Mouse (Mus musculus) midbrain, postnatal 0 days (tissue): ENCODE measurements around the gene Hgd. TPM values are rescaled to one million over a fixed set of nuclear protein-coding genes. Genes with fewer than 3 reads are reported as not detected.
A peak's percentile ranks its signal among the peaks of the same experiment; 100 is the strongest.

Experiments used
- ATAC-seq: fragments of 200-750 bp; cut with Nextera tagmentation; 2 replicates; pipeline ENCODE4 v1.8.0; 2017; ENCODE audit warnings: moderate number of reproducible peaks, mild to moderate bottlenecking, moderate TSS enrichment, moderate library complexity; ENCODE audit not compliant: low FRiP score
- DNase-seq: peaks from one replicate; pipeline ENCODE4 v3.0.0-alpha.2; 2015; ENCODE audit warnings: low spot score
- H3K27ac ChIP-seq: fragments of 300-500 bp; sonication (generic); 2 replicates; pipeline ENCODE4 v1.5.1; 2014; ENCODE audit warnings: low read depth, mild to moderate bottlenecking, low read length, mixed read lengths
- H3K27me3 ChIP-seq: fragments of 300-500 bp; sonication (generic); 2 replicates; pipeline ENCODE4 v1.6.1; 2014; ENCODE audit warnings: low read length, control low read depth, mixed read lengths; ENCODE audit not compliant: insufficient read depth
- H3K36me3 ChIP-seq: fragments of 300-500 bp; sonication (generic); 2 replicates; pipeline ENCODE4 v1.6.1; 2014; ENCODE audit warnings: low read length, control low read depth, mixed read lengths; ENCODE audit not compliant: insufficient read depth
- H3K4me1 ChIP-seq: fragments of 300-500 bp; sonication (generic); 2 replicates; pipeline ENCODE4 v1.6.1; 2014; ENCODE audit warnings: mild to moderate bottlenecking, control low read depth, antibody characterized with exemption, low read length, mixed read lengths; ENCODE audit not compliant: insufficient read depth
- H3K4me2 ChIP-seq: fragments of 300-500 bp; sonication (generic); 2 replicates; pipeline ENCODE4 v1.6.1; 2014; ENCODE audit warnings: low read depth, mild to moderate bottlenecking, low read length, mixed read lengths; ENCODE audit not compliant: poor library complexity, severe bottlenecking
- H3K4me3 ChIP-seq: fragments of 300-500 bp; sonication (generic); 2 replicates; pipeline ENCODE4 v1.5.1; 2014; ENCODE audit warnings: low read depth, mild to moderate bottlenecking, low read length, moderate library complexity
- H3K9ac ChIP-seq: fragments of 300-500 bp; sonication (generic); replicated peaks from 2 replicates; pipeline ENCODE4 v1.6.1; 2014; ENCODE audit warnings: mild to moderate bottlenecking, low read length, moderate library complexity, mixed read lengths; ENCODE audit not compliant: poor library complexity, severe bottlenecking
- H3K9me3 ChIP-seq: fragments of 300-500 bp; sonication (generic); 2 replicates; pipeline ENCODE4 v1.6.1; 2016; ENCODE audit warnings: low read length, control low read depth
- CTCF ChIP-seq: IDR thresholded peaks from 2 replicates; pipeline ENCODE4 v1.5.1; 2016; ENCODE audit warnings: antibody characterized with exemption, mild to moderate bottlenecking
- WGBS: fragments of 180-500 bp; shearing (Covaris S2); extraction: QIAGEN DNeasy Blood & Tissue Kit; methylation state at CpG from one replicate; pipeline ENCODE4 v1.1.7; 2014; 5-methylcytosine and 5-hydroxymethylcytosine counted together
- polyA plus RNA-seq: library from polyadenylated mRNA; unstranded; fragments of >200 nt; fragmentation: Nextera tagmentation; extraction: Ambion mirVana; gene quantifications from 2 replicates; pipeline ENCODE4 v1.2.1, GENCODE M21; 2015
- total RNA-seq: library from RNA; depleted of rRNA; stranded (reverse); fragments of >200 nt; gene quantifications from 2 replicates; pipeline ENCODE4 v1.2.3, GENCODE M21; 2014; rRNA removed

The Hgd gene
- 0.27 TPM in 1 of 2 replicates, not detected in the other for total RNA-seq
- polyA plus RNA-seq, result 0.32 and 0.43 TPM in 2 replicates

- ATAC-seq (no peak), DNase-seq (no peak)
- H3K36me3 ChIP-seq, result no peaks in the 10 kb centered on the region
- no peak within 1 kb of the TSS for H3K9ac ChIP-seq
- no peak within 1 kb of the TSS for H3K4me3 ChIP-seq
- H3K9me3 ChIP-seq, result no peaks in the 10 kb centered on the region
- H3K4me1 ChIP-seq, result peaks cover 4% of the 10 kb centered on the region; the same call in 1 of the 2 replicates
- no peak within 1 kb of the TSS for H3K4me2 ChIP-seq
- TF ChIP-seq CTCF, result no peak
- no peaks in the 10 kb centered on the region for H3K27me3 ChIP-seq
- 78% methylated on average over 4 of the region's 4 CpGs for WGBS
- no peak within 1 kb of the TSS for H3K27ac ChIP-seq
These were observed at the start of gene Hgd for GRCm38 (mm10) chr16:37579994-37580393. Hgd (plus strand) TSS chr16:37580153.

- WGBS, result 89% methylated on average over 6 of the region's 6 CpGs
- H3K9me3 ChIP-seq, result no peaks in the 10 kb centered on the region
- no peaks in the 10 kb centered on the region for H3K4me1 ChIP-seq
These were observed 49.8 kb upstream of the Hgd start for GRCm38 (mm10) chr16:37530170-37530569.

GRCm38 (mm10) chr16:37532046-37532445 lies 47.9 kb upstream of the Hgd start:
- ATAC-seq (no peak), DNase-seq (no peak)
- TF ChIP-seq CTCF, result no peak
- Histone ChIP-seq H3K9ac (no peak overlapping the region), H3K4me2 (no peak overlapping the region), H3K27me3 (no peaks in the 10 kb centered on the region), H3K27ac (no peak overlapping the region), H3K9me3 (no peaks in the 10 kb centered on the region), H3K4me1 (no peaks in the 10 kb centered on the region), H3K36me3 (no peaks in the 10 kb centered on the region), H3K4me3 (no peak overlapping the region)
- 94% methylated on average over 1 of the region's 1 CpGs for WGBS

More at GRCm38 (mm10) chr16:37530170-37530569, 49.8 kb upstream of the Hgd start:
- no peaks in the 10 kb centered on the region for H3K36me3 ChIP-seq
- no peak overlapping the region for H3K9ac ChIP-seq
- no peak for TF ChIP-seq CTCF
- no peak overlapping the region for H3K27ac ChIP-seq
- ATAC-seq (no peak), DNase-seq (no peak)
- no peak overlapping the region for H3K4me3 ChIP-seq
- no peaks in the 10 kb centered on the region for H3K27me3 ChIP-seq
- H3K4me2 ChIP-seq, result no peak overlapping the region

- 90% methylated on average over 8 of the region's 8 CpGs for WGBS
- no peak for TF ChIP-seq CTCF
- peaks cover 6% of the 10 kb centered on the region; the same call in 1 of the 2 replicates for H3K4me1 ChIP-seq
- H3K4me3 ChIP-seq, result no peak overlapping the region
- H3K9me3 ChIP-seq, result no peaks in the 10 kb centered on the region
- no peak for ATAC-seq
- H3K27me3 ChIP-seq, result no peaks in the 10 kb centered on the region
- no peak for DNase-seq
- H3K9ac ChIP-seq, result no peak overlapping the region
- H3K27ac ChIP-seq, result no peak overlapping the region
- no peaks in the 10 kb centered on the region for H3K36me3 ChIP-seq
- H3K4me2 ChIP-seq, result no peak overlapping the region
These were observed 46.4 kb upstream of the Hgd start for GRCm38 (mm10) chr16:37533369-37534068.

- Histone ChIP-seq H3K4me2 (peak overlapping the region; percentile 78), H3K4me3 (peak overlapping the region; percentile 58), H3K27ac (peak overlapping the region; percentile 77), H3K9ac (peak overlapping the region; percentile 84), H3K4me1 (peaks cover 9% of the 10 kb centered on the region; the same call in 1 of the 2 replicates), H3K27me3 (no peaks in the 10 kb centered on the region), H3K36me3 (peaks cover 3% of the 10 kb centered on the region; the same call in 1 of the 2 replicates), H3K9me3 (no peaks in the 10 kb centered on the region)
- ATAC-seq (peak; percentile 52), DNase-seq (no peak)
- no peak for TF ChIP-seq CTCF
- under 1% methylated on average over 22 of the region's 22 CpGs for WGBS
These were observed 40.7 kb upstream of the Hgd start for GRCm38 (mm10) chr16:37539240-37539610.
